Mouse (Mus musculus) forebrain, embryonic 13.5 days (tissue): ENCODE results near the gene Dnajc5g. TPM values are rescaled to one million over a fixed set of nuclear protein-coding genes. Genes with fewer than 3 reads are reported as not detected.

Experiments used
- ATAC-seq: fragments of 200-750 bp; cut with Nextera tagmentation; 2 replicates; pipeline ENCODE4 v1.8.0; 2017
- H3K27ac ChIP-seq: fragments of 300-500 bp; sonication (generic); 2 replicates; pipeline ENCODE4 v1.5.1; 2015; ENCODE audit warnings: inconsistent platforms, mild to moderate bottlenecking, moderate library complexity
- H3K27me3 ChIP-seq: fragments of 300-500 bp; sonication (generic); 2 replicates; pipeline ENCODE4 v1.6.1; 2015; ENCODE audit warnings: mild to moderate bottlenecking, inconsistent platforms
- H3K36me3 ChIP-seq: fragments of 300-500 bp; sonication (generic); 2 replicates; pipeline ENCODE4 v1.6.1; 2015; ENCODE audit warnings: mild to moderate bottlenecking, inconsistent platforms; ENCODE audit not compliant: poor library complexity, severe bottlenecking
- H3K4me1 ChIP-seq: fragments of 300-500 bp; sonication (generic); 2 replicates; pipeline ENCODE4 v1.6.1; 2015; ENCODE audit warnings: inconsistent platforms
- H3K4me2 ChIP-seq: fragments of 300-500 bp; sonication (generic); 2 replicates; pipeline ENCODE4 v1.6.1; 2015; ENCODE audit warnings: inconsistent platforms, mild to moderate bottlenecking, moderate library complexity
- H3K4me3 ChIP-seq: fragments of 300-500 bp; sonication (generic); 2 replicates; pipeline ENCODE4 v1.5.1; 2015; ENCODE audit warnings: mild to moderate bottlenecking, inconsistent platforms
- H3K9ac ChIP-seq: fragments of 300-500 bp; sonication (generic); 2 replicates; pipeline ENCODE4 v1.6.1; 2015; ENCODE audit warnings: mild to moderate bottlenecking, inconsistent platforms
- H3K9me3 ChIP-seq: fragments of 300-500 bp; sonication (generic); replicated peaks from 2 replicates; pipeline ENCODE4 v1.6.1; 2016; ENCODE audit warnings: inconsistent platforms
- WGBS: fragments of 180-500 bp; shearing (Covaris S2); methylation state at CpG from one replicate; pipeline ENCODE4 v1.1.7; 2015; 5-methylcytosine and 5-hydroxymethylcytosine counted together
- polyA plus RNA-seq: library from polyadenylated mRNA; unstranded; fragments of >200 nt; fragmentation: Nextera tagmentation; extraction: Ambion mirVana; gene quantifications from 2 replicates; pipeline ENCODE4 v1.2.1, GENCODE M21; 2015

Gene Dnajc5g
- polyA plus RNA-seq, 1 experiment from 2014 or later, result not detected

- Histone ChIP-seq H3K4me1 (no peaks in the 10 kb centered on the region), H3K27ac (no peak overlapping the region), H3K4me3 (no peak overlapping the region), H3K36me3 (no peaks in the 10 kb centered on the region), H3K9ac (no peak overlapping the region), H3K9me3 (no peaks in the 10 kb centered on the region), H3K4me2 (no peak overlapping the region), H3K27me3 (0 out of 2 replicates have a peak, but pooled peaks cover 3% of the 10 kb centered on the region)
- WGBS, result 35% methylated on average over 10 of the region's 10 CpGs
- no peak for ATAC-seq
These were observed 10.8 kb downstream of the Dnajc5g start for GRCm38 (mm10) chr5:31116912-31117311.

DNA sequence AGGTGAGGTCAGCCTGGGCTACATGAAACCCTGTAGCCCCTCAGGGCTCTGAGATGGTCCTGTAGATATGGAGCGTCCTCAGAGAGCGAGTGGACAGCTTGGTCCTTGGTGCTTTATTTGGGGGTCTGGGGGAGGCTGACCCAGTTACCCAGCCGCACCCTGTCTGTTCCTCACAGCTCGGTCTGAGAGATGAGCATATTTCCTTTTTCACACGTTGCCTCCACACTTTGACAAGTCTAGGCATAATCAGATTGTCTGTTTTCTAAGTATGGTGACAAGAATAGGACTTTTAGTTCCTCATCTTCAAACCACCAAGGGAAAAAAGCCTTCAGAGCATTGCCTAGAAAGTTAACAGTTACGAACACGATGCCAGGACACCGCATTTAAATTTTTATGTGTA, 15.0 kb downstream of the Dnajc5g start:
- Histone ChIP-seq H3K4me1 (no peaks in the 10 kb centered on the region), H3K27ac (no peak overlapping the region), H3K9me3 (no peaks in the 10 kb centered on the region), H3K4me3 (no peak overlapping the region), H3K4me2 (no peak overlapping the region), H3K9ac (no peak overlapping the region), H3K36me3 (no peaks in the 10 kb centered on the region), H3K27me3 (0 out of 2 replicates have a peak, but pooled peaks cover 3% of the 10 kb centered on the region)
- 91% methylated on average over 8 of the region's 8 CpGs for WGBS
- ATAC-seq, result no peak

- ATAC-seq, result no peak
These were observed 17.4 kb downstream of the Dnajc5g start for GRCm38 (mm10) chr5:31123481-31123880.

GRCm38 (mm10) chr5:31126050-31126449, 20.0 kb downstream of the Dnajc5g start:
- Histone ChIP-seq H3K27ac (no peak overlapping the region), H3K4me1 (no peaks in the 10 kb centered on the region), H3K9me3 (no peaks in the 10 kb centered on the region), H3K4me3 (no peak overlapping the region), H3K27me3 (no peaks in the 10 kb centered on the region; the same call in 1 of the 2 replicates), H3K9ac (no peak overlapping the region), H3K36me3 (no peaks in the 10 kb centered on the region), H3K4me2 (no peak overlapping the region)
- 44% methylated on average over 5 of the region's 5 CpGs for WGBS
- ATAC-seq, result no peak

More at GRCm38 (mm10) chr5:31123481-31123880, 17.4 kb downstream of the Dnajc5g start:
- H3K9me3 ChIP-seq, result no peaks in the 10 kb centered on the region
- H3K4me2 ChIP-seq, result no peak overlapping the region
- no peaks in the 10 kb centered on the region for H3K4me1 ChIP-seq
- 48% methylated on average over 2 of the region's 2 CpGs for WGBS
- no peak overlapping the region for H3K27ac ChIP-seq
- no peaks in the 10 kb centered on the region for H3K36me3 ChIP-seq
- H3K27me3 ChIP-seq, result no peaks in the 10 kb centered on the region
- no peak overlapping the region for H3K9ac ChIP-seq
- H3K4me3 ChIP-seq, result no peak overlapping the region

DNA sequence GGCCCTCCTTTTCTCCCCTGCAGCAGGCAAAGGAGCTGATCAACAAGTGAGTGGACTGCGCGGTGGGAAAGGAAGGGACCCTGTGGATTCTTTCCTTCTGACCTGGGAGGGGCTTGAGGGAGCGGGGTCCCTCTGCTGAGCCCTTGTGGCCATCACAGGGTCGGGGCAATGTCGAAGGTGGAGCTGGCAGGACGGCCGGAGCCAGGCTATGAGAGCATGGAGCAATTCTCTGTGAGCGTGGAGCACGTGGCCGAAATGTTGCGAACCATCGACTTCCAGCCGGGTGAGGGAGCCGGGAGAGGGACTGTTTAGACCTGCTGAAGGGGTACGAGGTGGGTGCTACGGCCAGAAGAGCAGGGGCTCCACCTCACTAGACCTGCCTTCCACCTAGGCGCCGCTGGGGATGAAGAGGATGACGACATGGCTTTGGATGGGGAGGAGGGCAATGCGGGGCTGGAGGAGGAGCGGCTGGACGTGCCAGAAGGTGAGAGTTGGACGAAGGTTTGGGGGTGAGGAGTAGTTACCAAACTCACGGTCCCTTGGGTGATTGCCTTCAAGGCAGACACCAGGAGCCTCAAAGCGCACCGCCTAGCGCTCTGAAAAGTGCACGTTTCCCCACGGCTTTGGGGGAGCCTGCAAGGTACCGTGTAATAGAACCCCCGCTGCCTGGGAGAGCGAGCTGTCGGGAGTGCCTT, 30.8 kb downstream of the Dnajc5g start:
- peaks cover 20% of the 10 kb centered on the region for H3K4me1 ChIP-seq
- peak overlapping the region; percentile 52 for H3K4me2 ChIP-seq
- peaks cover 10% of the 10 kb centered on the region for H3K36me3 ChIP-seq
- peak overlapping the region; percentile 27 for H3K4me3 ChIP-seq
- WGBS, result under 1% methylated on average over 33 of the region's 33 CpGs
- H3K27me3 ChIP-seq, result peaks cover 73% of the 10 kb centered on the region
- no peaks in the 10 kb centered on the region for H3K9me3 ChIP-seq
- ATAC-seq, result 0 out of 2 replicates have a peak, but pooled peaks have one; percentile 24
- H3K9ac ChIP-seq, result no peak overlapping the region; the same call in 1 of the 2 replicates
- H3K27ac ChIP-seq, result no peak overlapping the region

DNA sequence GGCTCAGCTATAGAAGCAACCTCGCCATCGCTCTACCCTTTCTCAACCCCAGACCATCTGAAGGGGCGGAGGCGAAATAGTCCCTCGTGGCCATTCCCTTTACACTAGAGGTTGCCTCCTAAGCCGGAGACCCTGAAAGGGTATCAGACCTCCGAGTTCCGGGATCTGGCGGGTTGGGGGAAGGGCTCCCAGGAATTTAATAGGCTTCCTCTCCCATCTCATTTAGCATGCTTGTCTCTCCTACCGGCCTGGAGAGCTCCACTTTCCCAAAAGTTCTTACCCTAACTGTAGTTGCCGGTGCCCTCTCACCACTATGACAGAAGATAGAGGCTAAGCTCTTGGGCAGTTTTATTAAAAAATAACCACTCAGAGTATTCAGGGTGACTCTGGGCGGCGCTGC, 31.6 kb downstream of the Dnajc5g start:
- H3K27ac ChIP-seq, result no peak overlapping the region
- peaks cover 11% of the 10 kb centered on the region for H3K36me3 ChIP-seq
- H3K9me3 ChIP-seq, result no peaks in the 10 kb centered on the region
- no peak for ATAC-seq
- H3K9ac ChIP-seq, result no peak overlapping the region
- H3K27me3 ChIP-seq, result peaks cover 69% of the 10 kb centered on the region
- peak overlapping the region; percentile 52 for H3K4me2 ChIP-seq
- under 1% methylated on average over 13 of the region's 13 CpGs for WGBS
- H3K4me3 ChIP-seq, result peak overlapping the region; percentile 27
- peaks cover 20% of the 10 kb centered on the region for H3K4me1 ChIP-seq

GRCm38 (mm10) chr5:31138241-31138967, 32.3 kb downstream of the Dnajc5g start, which contains the start of gene Ucn:
TSS of gene Ucn (minus strand) at chr5:31138829.
- Histone ChIP-seq H3K4me2 (peak within 1 kb of the TSS; percentile 52), H3K9me3 (no peaks in the 10 kb centered on the region), H3K27ac (no peak within 1 kb of the TSS), H3K9ac (peak within 1 kb of the TSS; percentile 8; the same call in 1 of the 2 replicates), H3K4me3 (peak within 1 kb of the TSS; percentile 27), H3K4me1 (peaks cover 20% of the 10 kb centered on the region), H3K27me3 (peaks cover 67% of the 10 kb centered on the region), H3K36me3 (peaks cover 13% of the 10 kb centered on the region)
- no peak for ATAC-seq
- 1% methylated on average over 48 of the region's 52 CpGs for WGBS

DNA sequence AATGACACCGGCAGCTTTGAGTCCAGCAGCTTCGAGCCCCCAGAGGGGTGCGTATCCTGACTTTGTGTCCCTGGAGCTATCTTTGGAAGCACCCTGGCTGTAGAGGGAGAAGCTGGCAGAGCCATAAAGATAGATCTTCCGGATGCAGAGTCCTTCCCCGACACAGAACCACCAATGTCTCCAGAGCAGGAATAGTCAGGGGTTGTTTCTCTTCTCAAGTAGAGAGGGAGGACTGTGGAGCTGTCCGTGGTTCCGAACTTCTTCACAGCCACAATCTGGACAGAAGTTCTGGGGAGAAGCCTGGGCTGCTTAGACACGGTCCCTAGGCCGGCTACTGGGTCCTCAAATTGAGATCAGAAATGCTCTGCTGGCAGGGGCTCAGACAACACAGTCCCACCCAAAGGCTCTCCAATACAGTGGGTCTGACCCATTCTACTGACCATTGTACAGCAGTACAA, 32.9 kb downstream of the Dnajc5g start:
- Histone ChIP-seq H3K36me3 (peaks cover 18% of the 10 kb centered on the region), H3K4me1 (peaks cover 20% of the 10 kb centered on the region), H3K4me3 (no peak overlapping the region), H3K27ac (no peak overlapping the region), H3K9ac (no peak overlapping the region), H3K4me2 (no peak overlapping the region), H3K27me3 (peaks cover 61% of the 10 kb centered on the region), H3K9me3 (no peaks in the 10 kb centered on the region)
- ATAC-seq, result no peak
- 17% methylated on average over 9 of the region's 9 CpGs for WGBS

- Histone ChIP-seq H3K36me3 (peaks cover 24% of the 10 kb centered on the region; the same call in 1 of the 2 replicates), H3K4me2 (no peak overlapping the region), H3K4me1 (peaks cover 13% of the 10 kb centered on the region), H3K9ac (no peak overlapping the region), H3K9me3 (no peaks in the 10 kb centered on the region), H3K4me3 (no peak overlapping the region), H3K27me3 (no peaks in the 10 kb centered on the region), H3K27ac (no peak overlapping the region)
- WGBS, result 87% methylated on average over 4 of the region's 4 CpGs
- ATAC-seq, result no peak
These were observed 43.7 kb downstream of the Dnajc5g start for GRCm38 (mm10) chr5:31149781-31150180.

DNA sequence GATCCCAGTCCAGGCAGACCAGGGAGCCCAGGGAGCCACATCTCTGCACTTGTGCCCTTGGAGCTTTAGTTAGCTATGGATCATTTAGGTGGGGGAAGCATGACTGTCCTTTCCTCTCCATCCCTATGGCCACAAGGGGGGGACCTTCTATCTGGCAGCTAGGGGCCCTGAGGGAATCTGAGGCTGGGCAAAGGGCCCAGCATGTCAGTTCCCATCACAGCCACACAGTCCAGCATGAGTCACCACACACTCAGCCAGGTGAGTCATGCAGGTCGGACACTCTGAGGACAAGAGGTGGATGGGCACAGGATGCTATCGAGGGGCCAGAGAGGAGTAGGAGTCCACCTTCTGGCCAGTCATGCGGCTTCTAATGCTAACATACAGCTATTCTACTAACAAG, 45.7 kb downstream of the Dnajc5g start:
- no peak overlapping the region for H3K4me2 ChIP-seq
- H3K36me3 ChIP-seq, result peaks cover 17% of the 10 kb centered on the region
- H3K27me3 ChIP-seq, result no peaks in the 10 kb centered on the region
- WGBS, result 84% methylated on average over 3 of the region's 3 CpGs
- peaks cover 14% of the 10 kb centered on the region for H3K4me1 ChIP-seq
- no peak overlapping the region for H3K4me3 ChIP-seq
- no peak overlapping the region for H3K27ac ChIP-seq
- ATAC-seq, result no peak
- no peak overlapping the region for H3K9ac ChIP-seq
- no peaks in the 10 kb centered on the region for H3K9me3 ChIP-seq

DNA sequence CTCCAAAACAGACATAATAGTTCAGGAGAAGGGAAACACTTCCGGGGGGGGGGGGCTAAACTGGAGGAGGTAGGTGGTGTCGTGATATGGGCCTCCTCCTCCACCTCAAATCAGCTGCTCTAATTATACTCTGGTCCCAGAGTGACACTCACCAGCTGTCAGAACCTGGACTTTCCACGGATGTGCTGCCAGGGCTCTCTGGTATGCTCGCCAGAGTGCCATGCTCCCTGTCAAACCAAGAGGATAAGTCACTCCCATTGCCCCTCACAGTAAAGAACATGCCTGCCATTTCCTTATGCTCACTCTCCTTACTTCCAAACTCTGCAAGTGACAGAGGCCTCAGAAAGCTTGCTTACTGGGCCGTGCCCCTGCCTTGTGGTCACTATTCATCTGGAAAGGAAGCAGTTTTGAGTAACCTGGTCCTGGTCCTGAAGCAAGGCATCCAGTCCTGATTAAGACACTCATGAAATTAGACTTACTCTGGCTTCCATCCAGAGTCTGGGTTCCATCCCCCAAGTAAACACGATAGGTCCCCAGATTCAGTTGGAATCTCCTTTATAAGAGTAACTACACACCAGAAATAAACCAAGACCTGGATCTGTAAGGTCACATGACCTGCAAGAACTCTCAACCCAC, 47.5 kb downstream of the Dnajc5g start:
- WGBS, result 41% methylated on average over 6 of the region's 6 CpGs
- Histone ChIP-seq H3K9ac (peak overlapping the region; percentile 72), H3K27ac (no peak overlapping the region), H3K36me3 (peaks cover 36% of the 10 kb centered on the region), H3K4me2 (peak overlapping the region; percentile 79), H3K4me3 (peak overlapping the region; percentile 56), H3K9me3 (no peaks in the 10 kb centered on the region), H3K27me3 (no peaks in the 10 kb centered on the region), H3K4me1 (peaks cover 14% of the 10 kb centered on the region)
- peak; percentile 16 for ATAC-seq

DNA sequence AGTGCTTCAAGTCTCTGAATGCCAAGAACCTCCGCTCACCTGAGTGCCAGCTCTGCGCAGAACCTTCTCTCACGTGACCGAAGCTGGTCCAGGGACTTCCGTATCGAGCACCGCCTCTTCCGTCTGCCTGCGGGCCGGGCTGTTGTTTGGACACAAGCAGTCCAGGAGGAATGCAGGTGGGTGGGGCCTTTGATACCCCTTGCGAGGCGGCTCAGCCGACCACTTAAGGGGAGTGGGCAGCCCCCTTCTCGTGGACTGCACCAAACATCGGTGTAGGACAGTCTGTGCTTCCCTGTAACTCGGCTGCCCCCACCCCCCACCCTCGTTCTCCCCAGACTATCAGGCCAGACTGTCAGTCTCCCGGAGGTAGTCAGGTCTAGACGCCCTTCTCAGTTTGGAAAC, 48.1 kb downstream of the Dnajc5g start, which contains the start of gene Mpv17:
Gene Mpv17, minus strand, starts transcription at position 100 of the 402 bp plus-strand sequence.
- peaks cover 41% of the 10 kb centered on the region for H3K36me3 ChIP-seq
- no peaks in the 10 kb centered on the region for H3K9me3 ChIP-seq
- H3K27me3 ChIP-seq, result no peaks in the 10 kb centered on the region
- WGBS, result under 1% methylated on average over 19 of the region's 19 CpGs
- H3K4me3 ChIP-seq, result peak within 1 kb of the TSS; percentile 56
- peak within 1 kb of the TSS; percentile 72 for H3K9ac ChIP-seq
- peak within 1 kb of the TSS; percentile 51; the same call in 1 of the 2 replicates for H3K27ac ChIP-seq
- H3K4me1 ChIP-seq, result peaks cover 14% of the 10 kb centered on the region
- peak; percentile 96 for ATAC-seq
- peak within 1 kb of the TSS; percentile 79 for H3K4me2 ChIP-seq
